Mouse (Mus musculus): Measurements from ENCODE around the gene Pip5k1b.

DNA sequence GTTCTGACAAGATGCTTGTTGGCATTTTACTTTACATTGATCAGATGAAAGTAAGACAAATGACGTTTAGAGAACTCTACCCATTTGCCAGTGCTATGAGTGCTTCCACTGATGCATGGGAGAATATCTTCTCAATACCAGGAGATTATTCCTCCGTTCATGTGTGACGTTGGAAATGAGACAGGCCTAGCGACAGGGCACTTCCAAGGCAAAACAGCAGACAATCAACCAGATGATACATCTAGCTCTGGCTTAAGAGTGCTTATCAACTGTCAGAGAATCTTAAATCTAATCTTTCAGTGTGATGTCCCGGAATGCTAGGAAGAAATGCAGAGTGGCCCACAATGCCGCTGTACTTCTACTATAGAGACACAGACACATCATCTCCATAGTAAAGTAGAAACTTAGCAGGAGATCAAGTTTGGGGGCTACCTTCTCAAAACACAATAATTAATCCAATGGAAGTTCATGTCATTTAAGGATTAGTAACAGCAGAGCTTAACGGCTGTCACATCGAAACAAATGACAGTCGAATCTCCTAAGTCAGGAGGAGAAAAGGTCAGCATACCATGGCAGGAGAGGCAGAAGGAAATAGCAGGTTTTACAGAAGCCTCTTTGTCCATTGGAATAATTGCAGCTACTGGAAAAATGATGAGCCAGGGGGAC, 239.5 kb downstream of the Pip5k1b start:
- TF ChIP-seq CTCF (IDR thresholded peaks at IDR 0.05; ENCODE audit: extremely low read depth, insufficient read depth, insufficient read length, insufficient replicate concordance) = no peak
- no peak for TF ChIP-seq POLR2A (IDR thresholded peaks at IDR 0.05; ENCODE audit: low read depth, low read length)

Measured in spleen, adult 2 months (tissue).